Mouse (Mus musculus) brown adipose tissue, adult 24 weeks (tissue): Measurements from ENCODE around the gene Cabp1. TPM values are rescaled to one million over a fixed set of nuclear protein-coding genes. Genes with fewer than 3 reads are reported as not detected.

Source experiments
- H3K27ac ChIP-seq: fragments of 200-500 bp; replicated peaks from 2 replicates; pipeline ENCODE4 v1.5.1; 2012; ENCODE audit warnings: low read depth, mild to moderate bottlenecking, low read length
- H3K4me1 ChIP-seq: fragments of 200-500 bp; 2 replicates; pipeline ENCODE4 v1.6.1; 2012; ENCODE audit warnings: low read length, mixed read lengths; ENCODE audit not compliant: control insufficient read depth, insufficient read depth, insufficient read length
- H3K4me3 ChIP-seq: fragments of 200-500 bp; 2 replicates; pipeline ENCODE4 v1.5.1; 2012; ENCODE audit warnings: low read depth, mild to moderate bottlenecking, low read length, moderate library complexity; ENCODE audit not compliant: insufficient read depth
- polyA plus RNA-seq: library from polyadenylated mRNA; stranded (reverse); fragments of >200 nt; gene quantifications from 2 replicates; pipeline ENCODE4 v1.2.4, GENCODE M21; 2012; ENCODE audit not compliant: missing spikeins, insufficient read depth, insufficient read length

The Cabp1 gene
- 1.0 and 1.3 TPM in 2 replicates for polyA plus RNA-seq

GRCm38 (mm10) chr5:115193669-115194625 is at the start of gene Cabp1:
TSS of gene Cabp1 (minus strand) at chr5:115194381.
- H3K4me3 ChIP-seq: peak within 1 kb of the TSS; percentile 40
- no peak within 1 kb of the TSS for H3K27ac ChIP-seq
- H3K4me1 ChIP-seq: peaks cover 6% of the 10 kb centered on the region

DNA sequence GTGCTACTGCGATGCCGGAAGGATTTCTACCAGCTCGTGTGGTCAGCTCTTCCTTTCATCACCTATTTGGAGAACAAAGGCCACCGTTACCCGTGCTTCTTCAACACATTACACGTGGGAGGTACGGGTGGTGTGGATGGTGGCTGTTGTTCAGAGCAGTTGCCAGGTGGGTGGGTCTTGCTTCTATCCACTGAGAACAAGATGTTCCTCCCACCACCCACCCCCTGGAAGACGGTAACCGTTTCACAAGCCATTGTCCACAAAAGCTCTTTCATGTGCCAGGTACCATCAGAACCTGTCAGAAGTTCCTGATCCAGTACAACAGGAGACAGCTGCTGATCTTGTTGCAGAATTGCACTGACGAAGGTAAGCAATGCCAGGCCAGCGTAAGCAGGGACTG is 46.0 kb upstream of the Cabp1 start:
- Histone ChIP-seq H3K4me1 (peaks cover 4% of the 10 kb centered on the region; the same call in 1 of the 2 replicates), H3K4me3 (no peak overlapping the region), H3K27ac (no peak overlapping the region)

GRCm38 (mm10) chr5:115238729-115239195 is 44.6 kb upstream of the Cabp1 start:
- Histone ChIP-seq H3K27ac (no peak overlapping the region), H3K4me3 (peak overlapping the region; percentile 92), H3K4me1 (peaks cover 4% of the 10 kb centered on the region; the same call in 1 of the 2 replicates)

DNA sequence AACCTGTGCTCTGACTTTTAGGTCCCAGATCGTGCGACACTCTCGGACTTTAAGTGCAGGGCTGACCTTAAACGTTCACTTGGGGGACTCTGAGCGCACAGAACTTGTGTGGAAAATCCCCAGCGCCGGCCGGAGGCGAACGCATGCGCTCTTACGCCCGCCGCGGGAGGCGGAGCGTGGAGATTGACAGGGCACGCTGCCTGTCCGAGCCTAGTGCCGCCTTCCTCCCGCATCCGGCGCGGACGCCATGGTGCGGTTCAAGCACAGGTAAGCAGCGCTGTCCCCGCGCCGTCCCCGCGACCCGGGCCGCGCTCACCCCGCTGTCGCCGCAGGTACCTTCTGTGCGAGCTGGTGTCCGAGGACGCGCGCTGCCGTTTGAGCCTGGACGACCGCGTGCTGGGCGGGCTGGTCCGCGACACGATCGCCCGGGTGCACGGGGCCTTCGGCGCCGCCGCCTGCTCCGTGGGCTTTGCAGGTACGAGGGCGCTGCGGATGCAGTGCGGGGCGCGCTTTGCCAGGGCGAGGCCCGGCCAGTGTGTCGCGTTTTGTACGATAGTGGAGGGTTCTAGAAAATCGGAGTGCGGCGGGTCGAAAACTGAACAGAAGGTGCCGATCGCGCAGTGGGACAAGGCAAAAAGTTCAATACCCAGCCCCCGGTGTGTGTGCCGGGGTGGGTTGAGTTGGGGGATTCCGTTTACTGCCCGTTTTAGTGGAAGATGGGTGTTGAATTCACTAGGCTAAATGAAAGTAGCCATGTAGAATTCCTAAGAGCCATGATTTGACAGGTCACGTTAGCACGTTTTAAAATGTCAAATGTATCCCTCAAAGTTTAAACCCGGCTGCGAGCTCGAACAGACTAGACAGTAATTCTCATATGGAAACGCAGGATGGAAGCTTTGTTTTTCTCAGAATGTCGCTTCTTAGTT is 43.9 kb upstream of the Cabp1 start:
- Histone ChIP-seq H3K4me1 (peaks cover 4% of the 10 kb centered on the region; the same call in 1 of the 2 replicates), H3K4me3 (peak overlapping the region; percentile 92), H3K27ac (peak overlapping the region; percentile 92)

DNA sequence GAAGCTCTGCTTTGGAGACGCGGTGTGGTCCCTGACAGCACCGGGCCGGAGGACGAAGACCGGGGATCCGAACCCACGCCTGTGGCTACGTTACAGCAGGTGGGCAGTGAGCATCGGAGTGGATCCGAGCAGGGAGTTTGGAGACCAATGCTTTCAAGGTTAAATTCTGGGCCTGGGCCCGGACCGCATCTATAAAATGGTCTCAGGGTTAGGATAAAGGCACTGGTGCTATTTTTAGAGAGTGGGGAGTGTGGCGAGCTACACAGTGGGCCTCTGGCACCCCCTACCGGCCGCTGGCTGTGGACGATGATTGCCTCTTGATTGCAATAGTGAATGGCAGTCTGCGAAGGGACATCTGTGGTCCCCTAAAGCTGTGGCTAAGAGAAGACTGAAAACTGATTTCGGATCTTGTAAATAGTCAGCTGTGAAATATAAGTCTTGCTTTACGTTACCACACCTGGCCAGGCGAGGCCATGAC is 41.6 kb upstream of the Cabp1 start, which contains the start of gene Pop5:
Gene Pop5 (plus strand): TSS at position 51 of the 478 bp plus-strand sequence.
- H3K4me3 ChIP-seq: peak within 1 kb of the TSS; percentile 61
- peak within 1 kb of the TSS; percentile 58 for H3K27ac ChIP-seq

DNA sequence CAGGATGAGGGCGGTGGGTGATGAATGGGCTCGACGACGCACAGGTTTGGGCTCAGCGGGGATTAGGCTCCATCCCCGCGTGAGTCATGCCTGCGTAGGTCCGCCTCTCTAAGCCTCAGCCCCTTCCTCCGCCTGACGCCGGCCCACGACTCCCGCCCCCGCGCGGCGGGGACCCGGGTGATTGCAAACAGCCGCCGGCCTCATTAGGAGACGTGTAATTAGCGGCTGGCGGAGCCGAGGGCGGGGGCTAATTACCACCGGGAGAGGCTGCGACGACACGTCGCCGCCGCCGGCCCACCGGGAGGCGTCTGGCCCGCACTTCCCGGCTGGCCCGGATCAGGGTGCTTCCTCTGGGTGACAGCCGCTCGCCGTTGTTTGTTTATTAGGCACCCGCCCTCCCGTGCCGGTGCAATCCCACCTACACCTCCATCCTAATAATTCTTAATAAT is 41.2 kb upstream of the Cabp1 start:
- Histone ChIP-seq H3K4me3 (peak overlapping the region; percentile 61), H3K4me1 (peaks cover 4% of the 10 kb centered on the region; the same call in 1 of the 2 replicates), H3K27ac (peak overlapping the region; percentile 58)

More for the DNA sequence above, 41.6 kb upstream of the Cabp1 start, which contains the start of gene Pop5:
- H3K4me1 ChIP-seq: peaks cover 4% of the 10 kb centered on the region; the same call in 1 of the 2 replicates

DNA sequence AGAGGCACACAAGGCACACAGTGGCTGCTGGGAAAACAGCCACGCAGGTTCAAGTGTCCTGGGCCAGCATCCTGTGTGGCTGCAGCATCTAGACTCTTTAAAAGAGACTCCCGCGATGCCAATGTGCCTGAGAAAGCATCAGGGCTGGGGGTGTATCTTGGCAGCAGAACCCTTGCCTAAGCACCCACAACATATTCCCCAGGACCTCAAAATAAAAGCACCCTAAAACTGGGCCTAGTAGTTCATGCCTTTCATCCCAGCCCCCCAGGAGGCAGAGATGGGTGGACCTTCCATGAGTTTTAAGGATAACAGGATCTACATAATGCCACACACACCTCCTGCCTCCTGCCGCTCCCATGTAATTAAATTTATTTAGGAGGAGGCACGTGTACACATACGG is 40.3 kb upstream of the Cabp1 start:
- Histone ChIP-seq H3K4me1 (peaks cover 4% of the 10 kb centered on the region; the same call in 1 of the 2 replicates), H3K4me3 (no peak overlapping the region)

DNA sequence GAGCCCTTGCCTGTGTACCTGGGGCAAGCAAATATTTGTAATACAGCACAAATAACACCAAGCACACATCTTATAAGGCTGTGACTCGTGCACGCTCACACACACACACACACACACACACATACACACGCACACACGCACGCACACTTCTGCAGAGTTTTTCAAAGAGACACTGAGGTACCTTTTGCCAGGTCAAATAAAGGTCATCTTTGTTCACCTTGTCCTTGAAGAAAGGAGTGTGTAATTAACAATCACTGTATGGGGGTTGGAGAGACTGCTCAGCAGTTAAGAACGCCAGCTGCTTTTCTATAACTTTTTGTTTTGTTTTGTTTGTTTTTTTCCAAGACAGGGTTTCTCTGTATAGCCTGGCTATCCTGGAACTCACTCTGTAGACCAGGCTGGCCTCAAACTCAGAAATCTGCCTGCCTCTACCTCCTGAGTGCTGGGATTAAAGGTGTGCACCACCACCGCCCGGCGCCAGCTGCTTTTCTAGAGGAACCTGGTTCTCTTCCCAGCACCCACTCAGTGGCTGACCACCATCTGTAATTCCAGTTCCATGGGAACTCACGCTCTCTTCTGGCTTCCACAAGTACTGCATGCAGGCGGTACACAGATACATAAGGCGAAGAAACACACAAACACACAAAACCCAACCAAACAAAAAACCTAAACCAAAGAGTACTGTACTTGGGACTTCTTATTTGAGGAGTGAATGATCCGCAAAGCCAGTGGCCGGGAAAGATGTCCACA is 39.0 kb upstream of the Cabp1 start:
- no peaks in the 10 kb centered on the region for H3K4me1 ChIP-seq
- no peak overlapping the region for H3K27ac ChIP-seq
- no peak overlapping the region for H3K4me3 ChIP-seq

More for the DNA sequence above, 40.3 kb upstream of the Cabp1 start:
- H3K27ac ChIP-seq: no peak overlapping the region

- Histone ChIP-seq H3K4me3 (no peak overlapping the region), H3K4me1 (no peaks in the 10 kb centered on the region), H3K27ac (no peak overlapping the region)
Observed at GRCm38 (mm10) chr5:115232516-115232915, 38.3 kb upstream of the Cabp1 start.

DNA sequence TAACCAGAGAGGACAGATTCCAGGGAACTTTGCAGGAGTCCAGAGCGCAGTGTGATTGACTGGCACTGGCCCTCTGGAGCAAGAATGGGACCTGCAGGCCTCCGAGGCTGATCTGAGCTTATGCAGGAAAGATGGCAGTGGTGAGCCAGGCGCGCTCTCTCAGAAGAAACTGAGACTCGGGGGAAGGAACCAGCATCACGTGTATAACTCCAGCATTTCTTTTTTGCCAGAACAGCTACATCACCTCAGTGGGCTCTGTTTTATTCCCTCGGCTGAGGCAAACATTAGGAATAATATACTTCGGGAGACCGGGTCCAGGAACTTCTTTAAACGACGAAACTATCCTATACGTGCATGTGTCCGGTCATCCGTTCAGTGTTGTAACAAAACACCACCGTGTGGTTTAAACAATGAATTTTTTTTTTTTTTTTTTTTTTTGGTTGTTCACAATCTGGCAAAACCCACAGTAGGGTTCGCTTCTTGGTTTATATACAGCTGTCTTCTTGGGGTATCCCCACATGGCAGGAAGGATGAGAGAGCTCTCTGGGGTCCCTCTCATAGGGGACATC is 37.5 kb upstream of the Cabp1 start:
- H3K4me1 ChIP-seq: no peaks in the 10 kb centered on the region
- H3K27ac ChIP-seq: no peak overlapping the region
- H3K4me3 ChIP-seq: no peak overlapping the region

DNA sequence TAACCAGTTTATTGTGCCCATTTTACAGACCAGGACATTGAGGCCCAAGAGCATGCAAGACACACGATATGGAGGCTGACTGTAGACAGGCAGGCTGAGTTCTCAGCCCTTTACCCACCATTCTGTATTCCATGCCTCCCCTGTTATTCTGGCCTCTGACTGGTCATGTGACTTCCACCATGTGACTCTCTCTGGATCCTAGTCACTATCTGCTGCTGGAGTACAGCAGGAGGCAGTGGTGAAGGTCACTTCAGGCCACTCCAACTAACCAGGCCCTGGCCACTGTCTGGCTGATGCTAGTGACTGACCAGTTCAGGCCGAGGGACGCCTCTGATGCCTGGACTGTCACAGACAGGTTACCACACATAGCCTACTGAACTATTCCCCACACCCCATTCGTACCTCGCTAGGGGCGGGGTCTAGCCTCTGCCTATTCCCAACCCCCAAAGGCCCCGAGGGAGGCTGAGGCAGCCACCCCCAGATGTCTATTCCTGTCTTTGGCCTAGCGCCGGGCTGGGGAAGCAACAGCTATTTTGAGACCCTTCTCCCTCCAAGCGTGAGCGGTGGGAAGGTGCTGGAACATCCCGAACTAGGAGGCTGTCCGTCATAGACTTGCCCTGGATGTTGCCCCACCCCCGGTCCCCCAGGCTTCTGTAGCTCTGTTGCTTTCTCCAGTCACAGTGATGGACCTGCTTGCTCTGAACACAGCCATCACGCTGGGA is 36.8 kb upstream of the Cabp1 start:
- Histone ChIP-seq H3K4me3 (no peak overlapping the region), H3K4me1 (no peaks in the 10 kb centered on the region), H3K27ac (no peak overlapping the region)

GRCm38 (mm10) chr5:115222485-115222884 is 28.3 kb upstream of the Cabp1 start:
- no peaks in the 10 kb centered on the region for H3K4me1 ChIP-seq
- no peak overlapping the region for H3K27ac ChIP-seq

GRCm38 (mm10) chr5:115220931-115221640 is 26.9 kb upstream of the Cabp1 start:
- Histone ChIP-seq H3K27ac (no peak overlapping the region), H3K4me1 (no peaks in the 10 kb centered on the region), H3K4me3 (no peak overlapping the region)

More at GRCm38 (mm10) chr5:115222485-115222884, 28.3 kb upstream of the Cabp1 start:
- H3K4me3 ChIP-seq: no peak overlapping the region
